Mouse (Mus musculus) cerebellum, adult 2 months (tissue): ENCODE data around the gene Shh.

Source experiments
- CTCF ChIP-seq: fragments of 200-500 bp; IDR thresholded peaks from 2 replicates; pipeline ENCODE4 v1.5.1; 2011; ENCODE audit warnings: low read depth, mild to moderate bottlenecking, control low read depth, low read length, moderate library complexity, borderline replicate concordance; ENCODE audit not compliant: insufficient read depth
- POLR2A ChIP-seq: fragments of 200-500 bp; IDR thresholded peaks from 2 replicates; pipeline ENCODE4 v1.6.1; 2011; ENCODE audit warnings: low read length, control low read depth, borderline replicate concordance; ENCODE audit not compliant: insufficient read depth

DNA sequence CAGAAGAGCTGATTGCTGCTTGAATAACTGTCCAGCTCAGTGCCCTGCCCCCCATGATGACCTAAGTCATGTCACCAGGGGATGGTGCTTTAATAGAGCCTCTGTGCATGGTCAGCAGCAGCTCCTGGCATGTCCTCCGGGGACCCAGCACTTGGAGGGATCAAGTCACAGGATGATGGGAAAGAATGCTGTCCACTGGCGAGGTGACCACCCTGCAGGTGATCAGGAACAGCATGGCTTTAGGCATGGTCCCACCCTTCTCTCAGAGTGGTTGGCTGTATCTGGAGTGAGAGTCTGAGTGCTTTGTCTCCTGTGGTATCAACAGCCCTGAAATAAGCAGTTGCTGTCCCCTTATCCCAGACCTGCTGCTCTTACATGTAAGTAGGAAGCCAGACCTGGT lies 14.7 kb upstream of the Shh start:
- no peak for TF ChIP-seq CTCF
- no peak for TF ChIP-seq POLR2A
